Mouse (Mus musculus) retina, adult 2 months (tissue): Measurements from ENCODE around the gene Arhgap32.

ENCODE experiments used
- DNase-seq: peaks from one replicate; pipeline ENCODE4 v3.0.0-alpha.2; 2012; ENCODE audit warnings: low read depth, low spot score

Arhgap32 gene

DNA sequence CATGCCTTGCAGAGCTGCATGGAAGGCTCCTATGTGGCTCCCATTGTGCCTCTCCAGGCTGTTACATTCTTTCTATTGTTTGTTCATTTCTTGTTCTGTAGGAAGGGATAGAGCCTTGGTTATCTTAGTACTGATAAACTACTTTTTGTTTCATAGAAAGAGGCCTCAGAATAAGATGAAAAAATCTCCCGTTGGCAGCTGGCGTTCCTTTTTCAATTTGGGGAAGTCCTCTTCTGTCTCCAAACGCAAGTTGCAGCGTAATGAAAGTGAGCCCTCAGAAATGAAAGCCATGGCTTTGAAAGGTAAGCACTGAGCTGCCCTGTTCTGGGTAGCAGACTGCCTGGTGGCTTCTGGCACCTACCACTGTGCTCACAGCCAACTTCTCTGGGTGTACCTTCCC lies 134.6 kb downstream of the Arhgap32 start:
- no peak for DNase-seq

DNA sequence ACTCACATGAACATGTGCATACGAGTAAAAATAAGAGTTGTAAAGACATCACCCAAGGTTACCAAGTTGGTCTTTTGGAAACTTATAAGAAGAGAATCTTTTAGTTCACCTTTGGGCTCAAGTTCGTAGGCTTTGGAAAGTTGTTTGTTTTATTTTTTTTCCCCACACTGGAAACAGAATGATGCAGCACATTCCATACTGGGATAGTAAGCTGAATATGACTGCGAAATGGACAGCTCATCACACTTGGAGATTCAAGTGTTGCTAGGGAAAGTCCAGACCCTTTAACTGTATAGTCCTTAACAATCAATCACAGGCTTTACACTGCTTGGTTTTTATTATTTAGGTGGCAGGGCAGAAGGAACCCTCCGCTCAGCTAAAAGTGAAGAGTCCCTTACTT lies 137.8 kb downstream of the Arhgap32 start:
- no peak for DNase-seq

DNA sequence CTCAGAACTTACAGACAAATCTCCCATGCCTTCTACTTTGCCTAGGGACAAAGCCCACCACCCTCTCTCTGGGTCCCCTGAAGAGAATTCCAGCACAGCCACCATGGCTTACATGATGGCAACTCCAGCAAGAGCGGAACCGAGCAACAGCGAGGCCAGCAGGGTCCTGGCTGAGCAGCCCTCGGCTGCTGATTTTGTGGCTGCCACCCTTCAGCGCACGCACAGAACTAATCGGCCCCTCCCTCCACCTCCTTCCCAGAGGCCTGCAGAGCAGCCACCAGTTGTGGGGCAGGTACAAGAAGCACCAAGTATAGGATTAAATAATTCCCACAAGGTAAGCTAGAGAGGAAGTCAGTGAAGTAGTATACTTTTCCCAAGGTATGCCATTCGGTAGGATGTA lies 141.4 kb downstream of the Arhgap32 start:
- DNase-seq: no peak

DNA sequence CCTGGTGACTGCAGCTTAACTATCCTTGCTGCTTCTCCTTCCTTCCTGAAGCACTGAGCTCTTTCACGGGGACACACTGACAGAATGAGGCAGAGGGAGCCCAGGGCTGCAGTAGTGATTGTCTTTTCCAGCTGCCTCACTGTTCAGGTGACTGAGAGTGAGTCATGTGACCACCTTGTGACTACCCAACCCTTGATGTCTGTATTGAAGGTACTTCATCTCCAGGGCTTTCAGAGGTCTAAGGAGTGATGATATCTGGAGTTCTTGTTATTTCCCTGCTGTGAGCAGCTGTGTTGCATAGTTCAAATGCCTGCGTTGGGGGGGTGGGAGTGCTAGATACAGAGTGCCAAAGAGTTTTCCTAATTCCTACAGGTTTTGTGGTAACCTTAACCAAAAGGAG lies 141.9 kb downstream of the Arhgap32 start:
- DNase-seq: no peak

DNA sequence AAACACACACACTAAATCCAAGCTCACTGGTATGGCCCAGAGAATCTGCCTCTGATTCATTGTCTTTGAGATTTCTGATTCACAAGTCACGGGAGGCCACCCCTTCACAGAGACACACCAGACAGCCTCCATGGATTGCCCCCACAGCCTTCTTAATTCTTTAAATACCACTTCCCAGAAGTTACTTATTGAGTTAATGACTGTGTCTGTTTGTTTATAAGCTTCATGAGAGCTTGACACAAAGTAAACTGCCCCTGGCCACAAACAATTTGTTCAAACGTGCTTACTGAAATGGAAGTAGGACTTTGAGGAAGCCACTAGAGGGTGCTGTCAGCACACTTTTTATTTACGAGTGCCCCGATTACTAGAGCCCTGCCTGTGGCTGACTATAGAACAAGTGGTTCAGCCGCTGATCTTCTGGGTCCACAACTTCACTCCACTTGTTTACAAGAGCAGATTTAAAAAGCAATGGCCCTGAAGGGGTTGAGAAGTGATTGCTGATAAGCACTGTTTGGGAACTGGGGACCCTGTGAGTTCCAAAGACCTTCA lies 156.0 kb downstream of the Arhgap32 start:
- peak; percentile 51 for DNase-seq

DNA sequence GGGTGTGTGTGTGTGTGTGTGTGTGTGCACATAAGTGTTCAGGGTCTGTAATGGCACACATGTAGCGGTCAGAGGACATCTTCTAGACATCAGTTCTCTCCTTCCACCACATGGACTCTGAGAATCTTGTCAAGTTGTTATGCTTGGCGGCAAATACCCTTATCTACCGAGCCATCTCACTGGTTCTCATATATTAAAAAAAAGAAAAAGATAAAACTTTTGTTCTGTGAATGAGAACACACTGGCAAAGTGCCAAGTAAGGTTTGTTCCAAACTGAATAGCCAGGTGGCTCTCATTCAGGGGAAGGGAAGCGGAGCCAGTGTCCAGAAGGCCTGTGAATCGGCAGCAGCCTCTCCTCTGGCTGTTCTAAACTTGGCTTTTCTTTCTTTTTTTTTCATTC lies 162.1 kb downstream of the Arhgap32 start:
- DNase-seq: no peak

DNA sequence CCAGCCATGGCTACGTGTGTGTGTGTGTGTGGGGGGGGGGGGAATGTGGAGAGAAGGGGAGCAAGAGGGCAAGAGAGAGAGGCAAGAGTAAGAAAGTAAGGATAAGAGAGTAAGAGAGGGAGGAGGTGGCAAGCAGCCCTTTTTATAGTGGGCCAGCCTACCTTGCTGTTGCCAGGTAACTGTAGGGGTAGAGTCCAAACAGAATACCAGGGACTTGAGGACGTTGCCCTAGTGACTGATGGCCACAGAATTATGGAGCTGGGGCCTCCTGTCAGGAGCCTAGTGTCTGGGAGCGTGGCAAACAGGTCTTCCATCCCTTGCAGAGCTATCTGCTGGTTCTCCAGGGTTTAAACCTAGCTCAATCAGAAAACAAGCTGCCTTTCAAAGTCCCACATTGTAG lies 163.9 kb downstream of the Arhgap32 start:
- DNase-seq: no peak

DNA sequence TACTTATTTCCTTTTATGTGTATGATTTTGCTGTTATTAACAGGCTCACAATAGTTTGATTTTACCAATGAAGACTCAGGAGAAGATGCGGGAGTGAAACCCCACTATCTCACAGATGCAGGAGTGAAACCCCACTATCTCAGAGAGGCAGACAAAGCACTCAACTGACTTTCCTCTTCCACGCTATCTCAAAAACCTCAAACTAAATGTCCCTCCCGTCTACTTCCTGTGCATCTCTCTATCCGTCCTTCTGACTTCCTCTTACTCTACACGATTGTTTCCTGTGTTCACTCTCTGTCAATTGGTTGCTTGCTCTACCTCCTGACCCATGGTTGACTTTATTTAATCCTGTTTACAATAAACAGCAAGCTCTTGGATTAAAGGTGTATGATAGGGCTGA lies 164.5 kb downstream of the Arhgap32 start:
- DNase-seq: no peak

DNA sequence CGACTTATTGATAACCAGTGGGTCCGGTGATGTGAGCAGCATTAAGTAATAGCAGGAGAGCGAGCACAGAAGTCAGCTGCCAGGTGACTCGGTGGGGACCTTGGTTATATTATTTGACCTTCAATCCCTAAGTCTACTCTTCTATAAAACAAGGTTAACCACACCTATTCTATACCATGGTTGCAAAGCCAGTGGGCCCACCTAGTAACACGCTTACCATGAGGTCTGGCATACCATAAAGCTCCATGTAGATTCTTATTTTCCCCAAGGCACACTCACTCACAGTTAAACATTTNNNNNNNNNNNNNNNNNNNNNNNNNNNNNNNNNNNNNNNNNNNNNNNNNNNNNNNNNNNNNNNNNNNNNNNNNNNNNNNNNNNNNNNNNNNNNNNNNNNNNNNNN lies 167.7 kb downstream of the Arhgap32 start:
- no peak for DNase-seq

DNA sequence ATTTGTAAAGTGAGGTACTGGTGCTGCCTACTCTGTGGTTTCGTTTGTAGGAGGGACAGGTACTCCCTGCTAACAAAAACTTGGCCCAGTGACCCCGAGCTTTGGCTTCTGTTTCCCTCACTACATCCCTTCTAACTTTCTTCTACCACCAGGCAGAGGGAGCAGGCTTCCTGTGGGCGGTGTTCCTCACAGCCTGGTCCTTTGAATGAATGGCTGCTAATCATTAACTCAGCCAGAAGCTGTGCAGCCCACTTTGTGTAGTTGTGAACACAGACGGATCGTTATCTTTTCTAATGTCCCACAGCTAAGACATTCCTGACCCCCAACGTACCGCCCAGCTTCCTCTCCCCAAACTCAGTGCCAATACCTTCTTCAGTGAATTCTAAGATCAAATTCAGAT lies 175.7 kb downstream of the Arhgap32 start:
- no peak for DNase-seq

DNA sequence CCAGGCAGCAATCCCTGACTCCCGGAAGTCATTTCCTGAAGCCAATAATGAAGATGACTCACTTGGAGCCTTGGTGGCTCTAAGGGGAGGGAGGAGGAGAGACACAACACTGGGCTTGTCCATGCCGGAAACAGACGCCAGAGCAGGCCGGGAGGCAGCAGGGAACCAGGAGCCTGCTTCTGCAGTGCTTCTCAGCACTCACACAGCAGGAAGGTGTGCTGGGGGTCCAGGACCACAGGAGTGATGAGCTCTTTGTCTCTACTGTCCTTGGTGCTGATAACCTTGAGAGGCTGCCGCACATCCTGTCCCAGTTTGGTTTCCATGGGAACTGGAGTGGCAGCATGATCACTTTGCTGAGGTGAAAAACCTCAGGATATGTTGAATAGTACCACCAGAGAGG lies 176.8 kb downstream of the Arhgap32 start:
- no peak for DNase-seq

DNA sequence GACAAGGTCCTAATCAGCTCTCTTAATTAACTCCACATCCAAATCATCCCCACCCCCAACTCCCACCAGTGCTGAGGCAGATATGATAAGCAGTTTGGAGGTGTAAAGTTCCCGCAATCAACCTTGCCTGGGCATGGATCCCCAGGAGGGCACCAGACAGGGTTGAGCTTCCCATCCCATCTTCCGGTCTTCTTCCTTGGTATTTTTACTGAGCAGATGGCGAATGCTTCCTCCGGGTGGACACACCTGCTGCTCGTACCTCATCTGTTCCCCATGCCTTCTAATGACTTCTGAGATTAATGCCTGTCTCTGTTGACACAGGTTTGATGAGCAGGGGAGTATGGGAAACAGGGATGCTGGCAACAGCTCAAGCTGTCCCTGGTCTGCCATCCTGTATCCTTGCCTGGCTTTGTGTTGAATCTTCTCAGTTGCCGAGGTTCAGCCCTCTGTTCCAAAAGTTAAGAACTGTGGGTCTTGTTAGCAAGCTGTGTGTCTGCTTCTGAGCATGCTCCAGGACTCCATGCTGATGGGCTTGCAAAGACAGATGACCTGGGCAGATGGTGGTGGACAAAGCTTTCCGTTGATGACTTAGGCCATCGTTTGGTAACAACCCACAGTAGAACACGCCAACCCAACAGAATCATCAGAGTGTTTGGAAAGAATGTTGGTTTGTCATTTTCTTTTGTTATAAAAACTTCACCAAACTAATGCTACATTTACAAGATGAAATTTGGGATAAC lies 179.3 kb downstream of the Arhgap32 start:
- no peak for DNase-seq

DNA sequence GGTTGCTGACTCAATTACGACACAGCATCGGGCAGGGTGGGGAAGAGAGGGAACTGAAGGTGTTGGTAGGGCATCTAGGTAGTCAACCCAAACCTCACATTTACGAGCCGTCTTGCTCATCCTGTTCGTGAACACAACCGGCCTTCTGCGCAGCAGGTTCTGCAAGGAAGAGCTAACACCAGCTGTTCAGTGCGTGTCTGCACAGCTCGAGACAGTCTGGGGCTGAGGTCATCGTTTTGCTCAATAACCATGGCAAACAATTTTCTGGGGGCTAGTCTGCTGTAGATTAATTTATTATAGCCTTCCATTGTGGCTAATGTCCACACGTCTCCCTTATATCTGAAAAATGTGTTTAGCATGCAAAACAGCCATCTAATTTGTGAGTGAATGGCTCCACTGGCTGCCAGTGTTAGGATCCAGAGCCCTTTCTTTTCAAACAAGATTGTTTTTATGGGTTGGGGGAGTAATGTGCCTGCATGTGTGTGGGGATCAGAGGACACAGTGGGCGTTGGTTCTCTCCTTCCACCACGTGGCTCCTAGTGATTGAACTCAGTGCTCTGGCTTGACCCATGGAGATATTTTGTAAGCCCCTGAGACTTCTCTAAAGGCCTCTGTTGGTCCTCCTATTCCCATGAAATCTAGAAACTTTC lies 186.7 kb downstream of the Arhgap32 start:
- DNase-seq: no peak

DNA sequence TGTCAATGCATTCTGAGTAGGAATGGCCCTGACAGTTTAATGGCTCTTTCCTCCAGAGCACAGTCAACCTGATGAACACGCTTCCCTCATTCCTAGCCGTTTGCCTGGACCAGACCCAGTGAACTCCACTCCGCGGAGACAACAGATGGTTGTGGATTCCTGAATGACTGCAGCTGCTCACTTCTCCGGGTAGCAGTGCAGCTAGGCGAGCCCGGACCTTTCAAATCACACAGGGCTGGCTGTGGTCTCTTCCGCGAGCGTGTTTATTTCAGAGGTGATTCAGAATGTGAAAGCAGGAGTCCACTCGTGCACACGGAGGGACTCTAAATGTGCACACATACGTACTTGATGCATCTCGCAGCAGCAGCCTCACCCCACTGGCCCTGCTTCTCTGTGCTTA lies 195.8 kb downstream of the Arhgap32 start:
- DNase-seq: no peak

DNA sequence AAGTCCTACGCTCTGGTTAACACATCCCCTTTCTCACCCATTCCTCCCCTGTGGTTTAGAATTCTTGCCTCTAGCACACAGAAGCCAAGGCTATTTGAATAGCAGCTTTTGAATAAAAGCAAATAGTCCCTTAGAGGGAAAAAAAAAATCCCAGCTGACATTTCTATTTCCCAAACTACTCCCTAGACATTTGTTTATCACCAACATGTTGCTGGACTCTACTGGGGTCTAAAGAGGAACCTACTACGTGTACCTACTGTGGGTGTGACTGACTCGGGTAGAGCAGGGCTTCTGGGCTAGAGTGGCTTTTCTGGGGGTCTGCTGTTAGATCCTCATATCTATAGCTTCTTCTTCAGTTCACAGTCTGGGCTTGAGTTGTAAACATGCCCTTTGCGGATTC lies 196.3 kb downstream of the Arhgap32 start:
- DNase-seq: no peak

DNA sequence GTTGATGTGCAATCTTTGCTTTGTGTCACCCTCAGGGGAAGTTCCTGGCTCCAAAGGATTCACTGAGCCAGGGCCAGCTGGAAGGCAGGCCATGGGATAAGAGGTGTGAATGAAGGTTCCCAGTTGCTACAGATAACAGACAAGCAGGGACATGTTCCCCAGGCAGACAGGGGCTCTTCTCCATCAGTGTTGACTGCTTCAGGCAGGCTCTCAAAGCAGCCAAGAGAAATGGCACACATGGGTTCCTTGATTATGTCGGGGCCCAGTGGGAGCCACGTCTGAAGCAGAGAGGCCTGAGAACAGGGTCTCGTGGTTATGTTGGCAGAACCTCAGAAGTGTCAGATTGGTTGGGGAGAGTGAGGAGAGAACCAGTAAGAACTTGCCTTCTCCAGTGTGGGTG lies 198.1 kb downstream of the Arhgap32 start:
- DNase-seq: no peak

DNA sequence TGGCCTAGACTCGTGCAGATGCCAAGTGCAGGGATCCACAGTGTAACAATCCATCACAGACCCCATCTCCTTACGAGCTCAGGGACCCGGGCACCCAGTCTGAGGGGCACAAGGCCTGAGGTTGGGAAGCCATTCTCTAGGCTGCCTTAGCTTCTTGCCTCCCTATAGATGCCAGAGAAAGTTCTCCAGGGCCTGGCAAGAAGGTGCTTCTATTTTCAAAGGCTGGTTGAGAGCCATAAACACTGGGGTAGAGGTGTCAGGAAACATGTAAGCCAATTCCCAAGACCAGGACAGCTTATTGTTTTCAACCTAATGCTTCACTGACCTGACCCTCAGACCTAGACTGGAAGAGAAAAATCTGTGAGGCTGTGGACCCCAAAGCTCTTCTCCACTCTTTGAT lies 200.1 kb downstream of the Arhgap32 start:
- no peak for DNase-seq
